Mouse (Mus musculus): ENCODE measurements around the gene Dennd4b.

Dennd4b gene

Small RNA genes within 50 kb of the gene (microRNA-seq; reads per million reads assigned to microRNA genes)
- 0 to 0.23 reads per million in 2 experiments for gene Mir7012
